Mouse (Mus musculus) stomach, postnatal 0 days (tissue): ENCODE data around the gene Wfdc1.

Experiments used
- CTCF ChIP-seq: IDR thresholded peaks from 2 replicates; pipeline ENCODE4 v1.5.1; 2016; ENCODE audit warnings: antibody characterized with exemption, low read depth, mild to moderate bottlenecking, moderate library complexity
- EP300 ChIP-seq: optimal IDR thresholded peaks from 2 replicates; pipeline ENCODE3; 2016; ENCODE audit warnings: antibody characterized with exemption

GRCm38 (mm10) chr8:119642960-119643359 is 23.2 kb upstream of the Wfdc1 start:
- TF ChIP-seq CTCF (no peak), EP300 (no peak)
